ENCODE assay signal across 8 mouse cellular contexts in genomic region chr17:28689586-28690283, GRCm38 (mm10). TPM values are rescaled to one million over a fixed set of nuclear protein-coding genes. Genes with fewer than 3 reads are reported as not detected.
A peak's percentile ranks its signal among the peaks of the same experiment; 100 is the strongest.
DNase-seq lines count a peak whose midpoint lies in the region; ATAC-seq and TF ChIP-seq lines count a peak whose summit lies in the region.

Gene Slc26a8, minus strand, starts transcription at chr17:28690233.

- H3K79me2 ChIP-seq in heart, adult 2 months (replicated peaks; ENCODE audit: control insufficient read depth, insufficient read depth, low read length) = peaks cover 3% of the 10 kb centered on the region; the same call in 1 of the 2 replicates

- H3K27ac ChIP-seq in heart, adult 2 months = peak within 1 kb of the TSS; percentile 79
- peak within 1 kb of the TSS; percentile 55; the same call in 1 of the 2 replicates for H3K27ac ChIP-seq in limb, embryonic 13.5 days
- peak within 1 kb of the TSS; percentile 94 for H3K27ac ChIP-seq in neural tube, embryonic 14.5 days (ENCODE audit: low read depth, low read length)

- TF ChIP-seq POLR2A in heart, adult 2 months (IDR thresholded peaks at IDR 0.05; ENCODE audit: insufficient read depth, low read depth, low read length) = no peak

- no peaks in the 10 kb centered on the region for H3K9me3 ChIP-seq in limb, embryonic 13.5 days
- H3K9me3 ChIP-seq in neural tube, embryonic 14.5 days (ENCODE audit: control insufficient read depth, low read length) = no peaks in the 10 kb centered on the region

- intact Hi-C loops in heart, adult 2 months (cut with DNase I) = loop anchor here (2.0 to 5.0 kb wide), 5 partner anchors 58 to 343 kb away; partner anchors contain the start of genes Srpk1 and Srsf3
- intact Hi-C loops in heart, postnatal 10 days (cut with DNase I) = loop anchor here (2.0 to 5.0 kb wide), 3 partner anchors 53 to 237 kb away; no protein-coding TSS in a partner anchor

- H3K9ac ChIP-seq in heart, adult 2 months (ENCODE audit: low read depth, low read length) = peak within 1 kb of the TSS; percentile 40
- H3K9ac ChIP-seq in limb, embryonic 13.5 days = peak within 1 kb of the TSS; percentile 74
- peak within 1 kb of the TSS; percentile 92 for H3K9ac ChIP-seq in neural tube, embryonic 14.5 days (replicated peaks; ENCODE audit: low read depth, low read length)

- no peaks in the 10 kb centered on the region for H3K27me3 ChIP-seq in heart, adult 2 months (ENCODE audit: control insufficient read depth, insufficient read depth, low read length)
- H3K27me3 ChIP-seq in limb, embryonic 13.5 days = peaks cover 13% of the 10 kb centered on the region
- no peaks in the 10 kb centered on the region for H3K27me3 ChIP-seq in neural tube, embryonic 14.5 days (ENCODE audit: control insufficient read depth, insufficient read depth, low read length)

- 16% methylated on average over 40 of the region's 40 CpGs for WGBS in heart, adult 2 months
- 7% methylated on average over 40 of the region's 40 CpGs for WGBS in limb, embryonic 13.5 days
- 8% methylated on average over 40 of the region's 40 CpGs for WGBS in neural tube, embryonic 14.5 days

- H3K4me1 ChIP-seq in heart, adult 2 months (ENCODE audit: control insufficient read depth, insufficient read depth, low read length) = peaks cover 7% of the 10 kb centered on the region
- H3K4me1 ChIP-seq in limb, embryonic 13.5 days = peaks cover 33% of the 10 kb centered on the region
- peaks cover 18% of the 10 kb centered on the region for H3K4me1 ChIP-seq in neural tube, embryonic 14.5 days (ENCODE audit: control insufficient read depth, insufficient read depth, low read length)

- TF ChIP-seq EP300 in heart, adult 2 months (IDR thresholded peaks at IDR 0.05; ENCODE audit: insufficient read depth, low read depth, low read length) = no peak

- peak within 1 kb of the TSS; percentile 84 for H3K4me2 ChIP-seq in limb, embryonic 13.5 days (replicated peaks)
- H3K4me2 ChIP-seq in neural tube, embryonic 14.5 days (ENCODE audit: low read depth, low read length) = peak within 1 kb of the TSS; percentile 71

- no peak for DNase-seq in heart, adult 2 months
- no peak for DNase-seq in heart, adult 9 months (ENCODE audit: low spot score in 2 of 2)
- DNase-seq in CD4-positive helper T cell, adult 2 months (ENCODE audit: low read depth, low spot score) = peak; percentile 32
- peak; percentile 53 to 60 for DNase-seq in cerebellum, postnatal 10 days
- peak; percentile 22 to 24 for DNase-seq in heart, postnatal 10 days
- no peak for DNase-seq in adipocyte (ENCODE audit: low spot score)

- H3K36me3 ChIP-seq in heart, adult 2 months (ENCODE audit: control insufficient read depth, insufficient read depth, low read length) = peaks cover 7% of the 10 kb centered on the region
- no peaks in the 10 kb centered on the region for H3K36me3 ChIP-seq in limb, embryonic 13.5 days
- no peaks in the 10 kb centered on the region for H3K36me3 ChIP-seq in neural tube, embryonic 14.5 days (ENCODE audit: control insufficient read depth, insufficient read depth, low read length)

- no peak for TF ChIP-seq CTCF in heart, adult 2 months (IDR thresholded peaks at IDR 0.05)

- H3K4me3 ChIP-seq in heart, adult 2 months = peak within 1 kb of the TSS; percentile 42
- peak within 1 kb of the TSS; percentile 97 for H3K4me3 ChIP-seq in limb, embryonic 13.5 days
- peak within 1 kb of the TSS; percentile 98 for H3K4me3 ChIP-seq in neural tube, embryonic 14.5 days (ENCODE audit: low read depth, low read length)

- ATAC-seq in limb, embryonic 13.5 days (ENCODE audit: low FRiP score, low read depth) = no peak
- no peak for ATAC-seq in neural tube, embryonic 14.5 days (ENCODE audit: low read depth)

RNA-seq across cellular contexts. Expression of gene Slc26a8, which starts in this region (rescaled TPM):
- under 1 TPM; 0.26 to 0.70 TPM for total RNA-seq in heart, adult 2 months (2021)
- polyA plus RNA-seq in heart, adult 2 months (2012; rRNA removed) = 0.73 and 1.3 TPM in 2 replicates
- total RNA-seq in heart, postnatal 10 days (2021) = 1 to 10 TPM in 1 of 2 experiments, under 1 TPM in 1; 0.65 to 1.2 TPM
- 0.98 and 1.2 TPM in 2 replicates for polyA plus RNA-seq in limb, embryonic 13.5 days (2015; fragmentation: Nextera tagmentation; extraction: Ambion mirVana)
- polyA plus RNA-seq in neural tube, embryonic 14.5 days (2014; fragmentation: Nextera tagmentation; extraction: Ambion mirVana) = 1.9 and 3.0 TPM in 2 replicates

Comparison
In these comparisons a context has a peak if more than half of its experiments do, and no peak if none do; other contexts are left out.
1. DNase-seq: peak in CD4-positive helper T cell, adult 2 months (single experiment), cerebellum, postnatal 10 days (2 of 2) and heart, postnatal 10 days (2 of 2); none in heart, adult 2 months (0 of 2), heart, adult 9 months (0 of 2) and adipocyte (single experiment).
2. H3K4me3 ChIP-seq: peak in every context shown above with its lines; median percentile 98 in neural tube, embryonic 14.5 days; 97 in limb, embryonic 13.5 days; 42 in heart, adult 2 months.
3. H3K9ac ChIP-seq: peak in every context shown above with its lines; median percentile 92 in neural tube, embryonic 14.5 days; 74 in limb, embryonic 13.5 days; 40 in heart, adult 2 months.
4. Peak in every context shown above with its lines, with median percentiles within 50 percentile points of each other: H3K27ac ChIP-seq.